Mouse (Mus musculus) G1E (cell line): ENCODE measurements at regions not wholly inside any gene's neighbourhood (a gene's known extent, or its start where the extent isn't known, plus 50 kb on each side); places are given as distances from the start of the nearest gene placed in this dataset.

Source experiments
- ATAC-seq: 2 replicates; pipeline ENCODE4 v1.8.0; 2016; ENCODE audit warnings: mild to moderate bottlenecking; ENCODE audit not compliant: insufficient number of reproducible peaks, poor library complexity, low FRiP score, severe bottlenecking; ENCODE audit errors: extremely low read depth
- DNase-seq: peaks from one replicate; pipeline ENCODE4 v3.0.0; 2012; ENCODE audit warnings: low spot score
- H3K27me3 ChIP-seq: 2 replicates; pipeline ENCODE4 v1.6.1; 2012; ENCODE audit warnings: mild to moderate bottlenecking, low read length, inconsistent platforms; ENCODE audit not compliant: insufficient read depth
- H3K36me3 ChIP-seq: replicated peaks from 2 replicates; pipeline ENCODE3; 2012; ENCODE audit warnings: mild to moderate bottlenecking, inconsistent platforms
- H3K4me1 ChIP-seq: 2 replicates; pipeline ENCODE4 v1.6.1; 2012; ENCODE audit warnings: low read depth, low read length, inconsistent platforms, mixed read lengths; ENCODE audit not compliant: insufficient read depth
- H3K4me3 ChIP-seq: 2 replicates; pipeline ENCODE4 v1.5.1; 2012; ENCODE audit warnings: low read depth, mild to moderate bottlenecking, inconsistent platforms, low read length, moderate library complexity, mixed read lengths
- H3K9me3 ChIP-seq: replicated peaks from 2 replicates; pipeline ENCODE4 v1.6.1; 2012; ENCODE audit warnings: inconsistent platforms
- CTCF ChIP-seq: IDR thresholded peaks from 2 replicates; pipeline ENCODE4 v1.5.1; 2012; ENCODE audit warnings: low read depth, low read length, inconsistent platforms, mixed read lengths
- GATA1 ChIP-seq: IDR thresholded peaks from 2 replicates; pipeline ENCODE4 v1.6.1; 2012; ENCODE audit warnings: borderline replicate concordance, low read length, inconsistent platforms, mixed read lengths
- GATA2 ChIP-seq: IDR thresholded peaks from 2 replicates; pipeline ENCODE4 v1.6.1; 2012; ENCODE audit warnings: low read depth, low read length, inconsistent platforms, borderline replicate concordance
- POLR2AphosphoS5 ChIP-seq: IDR thresholded peaks from 2 replicates; pipeline ENCODE4 v1.6.1; 2012; ENCODE audit warnings: low read depth, low read length, inconsistent platforms; ENCODE audit not compliant: insufficient replicate concordance
- TAL1 ChIP-seq: conservative IDR thresholded peaks from 2 replicates; pipeline ENCODE4 v1.6.1; 2012; ENCODE audit warnings: low read depth, low read length, inconsistent platforms, mixed read lengths

DNA sequence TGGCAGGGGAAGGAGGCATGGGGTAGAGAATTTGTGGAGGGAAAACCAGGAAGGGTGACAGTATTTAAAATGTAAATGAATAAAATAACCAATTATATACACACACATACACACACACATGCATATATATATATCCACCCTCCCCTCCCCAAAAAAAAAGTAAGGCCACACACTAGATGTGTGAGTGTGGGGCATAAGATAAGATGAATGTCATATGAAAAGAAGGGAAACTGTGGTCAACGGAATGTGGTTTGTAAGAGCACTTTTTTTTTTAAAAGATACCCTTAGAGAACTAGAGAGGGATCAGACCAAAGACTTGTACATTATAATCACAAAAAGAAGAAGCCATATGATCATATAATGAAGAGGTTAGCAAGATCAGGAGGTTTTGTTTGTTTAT, 540.0 kb upstream of the Vstm2a start:
- ATAC-seq (0 out of 2 replicates have a peak, but pooled peaks have one; percentile 15), DNase-seq (no peak)
- TF ChIP-seq GATA2, result no peak
- TF ChIP-seq POLR2AphosphoS5, result no peak
- TF ChIP-seq TAL1, result no peak
- no peak for TF ChIP-seq GATA1
- no peak for TF ChIP-seq CTCF
- Histone ChIP-seq H3K4me1 (peaks cover 17% of the 10 kb centered on the region), H3K27me3 (no peaks in the 10 kb centered on the region), H3K36me3 (no peaks in the 10 kb centered on the region), H3K4me3 (no peak overlapping the region), H3K9me3 (no peaks in the 10 kb centered on the region)

DNA sequence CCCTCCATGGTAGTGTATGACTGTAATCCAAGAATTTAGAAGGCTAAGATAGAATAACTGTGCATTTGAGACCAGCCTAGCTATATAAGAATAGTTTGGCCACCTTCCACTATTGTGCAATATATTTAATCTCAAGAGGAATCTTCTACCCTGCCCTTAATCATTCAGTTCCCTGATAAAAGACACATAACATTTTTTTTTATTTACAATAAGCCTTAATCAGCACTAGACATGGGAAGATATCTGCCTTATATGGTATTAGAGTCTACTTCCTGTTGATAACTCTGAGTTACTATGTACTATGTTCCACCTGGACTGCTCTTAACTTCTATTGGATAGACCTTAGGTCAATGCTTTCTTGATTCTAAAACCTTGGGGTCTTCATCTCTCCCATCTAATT, 519.9 kb upstream of the Vstm2a start:
- no peak overlapping the region for H3K4me3 ChIP-seq
- no peaks in the 10 kb centered on the region for H3K27me3 ChIP-seq
- TF ChIP-seq CTCF (no peak), POLR2AphosphoS5 (no peak), TAL1 (no peak), GATA2 (no peak), GATA1 (no peak)
- DNase-seq, result no peak
- H3K36me3 ChIP-seq, result no peaks in the 10 kb centered on the region
- ATAC-seq, result no peak
- H3K4me1 ChIP-seq, result no peaks in the 10 kb centered on the region
- H3K9me3 ChIP-seq, result no peaks in the 10 kb centered on the region

DNA sequence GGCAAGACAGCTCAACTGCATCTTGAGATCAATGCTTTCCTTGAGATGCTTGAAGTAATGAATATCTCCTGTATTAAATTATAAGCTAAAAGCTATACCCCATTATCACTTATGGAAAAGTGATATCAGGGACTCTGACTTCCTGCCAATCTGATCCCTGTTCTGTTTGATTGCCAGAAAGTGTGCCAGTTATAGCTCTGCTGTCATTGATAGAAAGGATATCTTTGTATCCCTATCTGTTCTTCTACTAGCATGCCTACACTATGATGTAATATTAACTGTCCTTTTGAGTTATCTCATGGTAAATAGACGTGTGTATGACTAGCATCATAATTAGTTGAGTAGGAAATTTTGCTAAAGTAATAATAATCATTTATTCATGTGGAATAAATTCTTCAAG, 501.5 kb upstream of the Vstm2a start:
- Histone ChIP-seq H3K4me3 (no peak overlapping the region), H3K36me3 (no peaks in the 10 kb centered on the region), H3K9me3 (no peaks in the 10 kb centered on the region), H3K4me1 (no peaks in the 10 kb centered on the region), H3K27me3 (no peaks in the 10 kb centered on the region)
- ATAC-seq (no peak), DNase-seq (no peak)
- no peak for TF ChIP-seq POLR2AphosphoS5
- TF ChIP-seq GATA1, result no peak
- TF ChIP-seq CTCF, result no peak
- no peak for TF ChIP-seq GATA2
- no peak for TF ChIP-seq TAL1

DNA sequence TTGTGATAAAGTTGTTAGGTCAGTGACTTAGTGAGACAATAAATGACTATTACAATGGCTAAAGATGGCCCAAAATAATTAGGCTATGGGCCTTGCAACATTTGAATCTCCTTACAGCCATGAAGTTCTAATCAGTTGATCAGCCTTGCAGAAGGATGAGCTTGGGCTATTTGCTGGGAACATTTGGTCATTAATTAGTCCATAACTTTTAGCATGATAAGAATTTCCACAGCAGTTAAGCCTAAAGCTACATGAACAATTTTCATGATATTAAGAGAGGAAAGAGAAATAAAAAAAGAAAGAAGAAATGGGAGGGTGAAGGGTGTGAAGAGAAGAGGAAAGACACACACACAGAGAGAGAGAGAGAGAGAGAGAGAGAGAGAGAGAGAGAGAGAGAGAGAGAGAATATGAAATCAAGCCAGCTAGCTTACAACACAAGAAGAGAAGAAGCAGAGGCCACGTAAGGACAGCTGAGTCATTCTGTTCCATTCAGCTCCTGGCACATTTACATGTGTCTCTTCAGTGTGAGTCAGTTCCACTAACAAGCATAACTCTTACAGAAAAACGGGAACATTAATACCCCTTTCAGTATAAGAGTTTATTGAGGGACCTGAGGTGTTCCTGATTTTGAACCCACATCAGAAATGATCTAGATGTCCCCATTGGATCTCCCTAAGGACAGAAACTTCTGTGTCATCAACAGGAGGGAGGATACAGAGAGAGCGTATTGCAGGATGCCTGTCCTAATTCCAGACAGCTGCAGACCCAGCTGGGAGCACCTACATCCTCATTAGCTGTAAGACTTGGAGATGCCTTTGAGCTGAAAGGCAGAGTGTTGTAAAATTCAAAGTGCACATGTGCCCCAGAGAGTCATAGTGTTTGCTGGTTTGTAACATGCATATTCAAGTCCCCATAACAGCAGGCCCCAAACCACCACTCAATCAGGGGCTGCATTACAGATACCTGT, 487.6 kb upstream of the Vstm2a start:
- H3K4me3 ChIP-seq, result no peak overlapping the region
- no peaks in the 10 kb centered on the region for H3K36me3 ChIP-seq
- H3K4me1 ChIP-seq, result peaks cover 9% of the 10 kb centered on the region
- no peaks in the 10 kb centered on the region for H3K27me3 ChIP-seq
- ATAC-seq, result peak; percentile 40; the same call in 1 of the 2 replicates
- TF ChIP-seq GATA1 (no peak), CTCF (no peak), GATA2 (no peak), POLR2AphosphoS5 (no peak), TAL1 (no peak)
- DNase-seq, result no peak
- no peaks in the 10 kb centered on the region for H3K9me3 ChIP-seq
